Mouse (Mus musculus): ENCODE results near the gene Slc34a2.

Gene Slc34a2

GRCm38 (mm10) chr5:53037781-53038180 lies at the start of gene Slc34a2:
TSS of gene Slc34a2 (plus strand) at chr5:53038081.
- no peak for DNase-seq (ENCODE audit: low spot score)

GRCm38 (mm10) chr5:52990687-52991341 lies 47.1 kb upstream of the Slc34a2 start:
- DNase-seq (ENCODE audit: low spot score): no peak

- no peak for DNase-seq (ENCODE audit: low spot score)
Observed at GRCm38 (mm10) chr5:52992210-52992897, 45.5 kb upstream of the Slc34a2 start.

GRCm38 (mm10) chr5:52993490-52994282 lies 44.2 kb upstream of the Slc34a2 start:
- no peak for DNase-seq (ENCODE audit: low spot score)

- DNase-seq (ENCODE audit: low spot score): no peak
Observed at GRCm38 (mm10) chr5:52995461-52995860, 42.4 kb upstream of the Slc34a2 start.

- DNase-seq (ENCODE audit: low spot score): no peak
Observed at GRCm38 (mm10) chr5:52996145-52996544, 41.7 kb upstream of the Slc34a2 start.

- no peak for DNase-seq (ENCODE audit: low spot score)
Observed at GRCm38 (mm10) chr5:52996601-52997000, 41.3 kb upstream of the Slc34a2 start.

- no peak for DNase-seq (ENCODE audit: low spot score)
Observed at GRCm38 (mm10) chr5:52997032-52997431, 40.8 kb upstream of the Slc34a2 start.

- no peak for DNase-seq (ENCODE audit: low spot score)
Observed at GRCm38 (mm10) chr5:52998097-52998760, 39.7 kb upstream of the Slc34a2 start.

GRCm38 (mm10) chr5:53000169-53000872 lies 37.6 kb upstream of the Slc34a2 start:
- DNase-seq (ENCODE audit: low spot score): no peak

- DNase-seq (ENCODE audit: low spot score): no peak
Observed at GRCm38 (mm10) chr5:53002599-53003203, 35.2 kb upstream of the Slc34a2 start.

- no peak for DNase-seq (ENCODE audit: low spot score)
Observed at GRCm38 (mm10) chr5:53003495-53003894, 34.4 kb upstream of the Slc34a2 start.

GRCm38 (mm10) chr5:53003981-53004380 lies 33.9 kb upstream of the Slc34a2 start:
- no peak for DNase-seq (ENCODE audit: low spot score)

GRCm38 (mm10) chr5:53009027-53009769 lies 28.7 kb upstream of the Slc34a2 start:
- DNase-seq (ENCODE audit: low spot score): no peak

- no peak for DNase-seq (ENCODE audit: low spot score)
Observed at GRCm38 (mm10) chr5:53009770-53010133, 28.1 kb upstream of the Slc34a2 start.

- no peak for DNase-seq (ENCODE audit: low spot score)
Observed at GRCm38 (mm10) chr5:53011327-53011726, 26.6 kb upstream of the Slc34a2 start.

GRCm38 (mm10) chr5:53016606-53017005 lies 21.3 kb upstream of the Slc34a2 start:
- no peak for DNase-seq (ENCODE audit: low spot score)

GRCm38 (mm10) chr5:53018316-53018715 lies 19.6 kb upstream of the Slc34a2 start:
- DNase-seq (ENCODE audit: low spot score): no peak

GRCm38 (mm10) chr5:53023432-53023831 lies 14.4 kb upstream of the Slc34a2 start:
- no peak for DNase-seq (ENCODE audit: low spot score)

- no peak for DNase-seq (ENCODE audit: low spot score)
Observed at GRCm38 (mm10) chr5:53023901-53024300, 14.0 kb upstream of the Slc34a2 start.
